Mouse (Mus musculus) regulatory T cell (primary cell): ENCODE results near the gene Lgi2.

ENCODE experiments used
- in situ Hi-C: fragments of 300-600 bp; cut with MboI, MseI; formaldehyde crosslinking; loops from one replicate; pipeline ENCODE4 v1.15.1; 2025; ENCODE audit warnings: high pct_unique_total_duplicates

Gene Lgi2

GRCm38 (mm10) chr5:52539483-52539882 is 26.8 kb downstream of the Lgi2 start:
- in situ Hi-C loops = no loop called here

DNA sequence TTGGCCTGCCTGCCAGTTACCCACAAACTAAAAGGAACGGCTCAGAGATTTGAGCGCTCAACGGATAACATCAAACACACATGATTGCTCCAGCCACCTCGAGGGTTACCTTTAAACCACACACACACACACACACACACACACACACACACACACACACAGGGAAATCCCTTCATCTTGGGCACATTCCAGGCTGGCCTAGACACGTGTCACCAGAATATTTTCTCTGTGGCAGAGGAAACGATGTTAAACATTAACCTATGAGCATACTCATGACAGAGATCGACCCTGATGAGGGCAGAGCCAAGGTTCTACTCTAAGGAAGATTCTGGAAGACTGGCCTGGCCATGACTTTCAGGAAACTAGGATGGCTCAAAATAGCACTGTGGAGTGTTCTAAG is 29.2 kb downstream of the Lgi2 start:
- in situ Hi-C loops = no loop called here

DNA sequence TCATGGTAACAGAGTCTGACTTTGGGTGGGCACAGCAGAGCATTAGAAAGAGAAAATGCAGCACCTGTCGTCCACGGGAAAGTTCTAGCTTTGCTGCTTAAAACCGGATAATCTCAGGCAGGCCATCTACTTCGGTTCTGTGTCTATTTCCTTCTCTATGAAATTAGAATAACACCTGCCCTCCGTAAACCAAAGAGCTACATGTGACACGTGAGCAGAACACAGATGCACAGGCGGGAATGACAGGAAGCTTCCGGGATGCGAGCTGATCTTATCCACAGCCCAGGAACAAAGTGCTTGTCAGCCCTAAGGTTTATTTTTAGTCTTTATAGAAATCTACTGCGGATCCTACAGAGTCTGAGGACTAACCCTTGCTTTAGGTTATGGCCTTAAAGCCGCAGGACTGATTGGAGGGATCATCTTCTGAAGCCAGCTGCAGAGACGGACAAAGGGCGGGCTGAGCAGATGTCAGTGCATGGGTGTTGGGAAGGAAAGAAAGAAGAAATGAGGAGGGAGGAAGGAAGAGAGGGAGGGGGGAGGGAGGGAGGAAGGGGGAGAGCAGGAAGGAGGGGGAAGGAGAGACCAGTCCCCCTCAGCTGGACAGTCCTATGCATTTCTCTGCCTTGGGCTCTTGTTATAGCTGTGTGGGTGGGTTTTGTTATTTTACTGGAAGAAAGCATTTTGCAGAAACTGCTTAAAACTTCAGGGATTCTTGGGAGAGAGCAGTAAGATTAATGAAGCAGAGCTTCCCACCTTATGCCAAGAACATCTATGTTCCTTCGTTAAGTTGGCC is 31.3 kb downstream of the Lgi2 start:
- in situ Hi-C loops = no loop called here

DNA sequence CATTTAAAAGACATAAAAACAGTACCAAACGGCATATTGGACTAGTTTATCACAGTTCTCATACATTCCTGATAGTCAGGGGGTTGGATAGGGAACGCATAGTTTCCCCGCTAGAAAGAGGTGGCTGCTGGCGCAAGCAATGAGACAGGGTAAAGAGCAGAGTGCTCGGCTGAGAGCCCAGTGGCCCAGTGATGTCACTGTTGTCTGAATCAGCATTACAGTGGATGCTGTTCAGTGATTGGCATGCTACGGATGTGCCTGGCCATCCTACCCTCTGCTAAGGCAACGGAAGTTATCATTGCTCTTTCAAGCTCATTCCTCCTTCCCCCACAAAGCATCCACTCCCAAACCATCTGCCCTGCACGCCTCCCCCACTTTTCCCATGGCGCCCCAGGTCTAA is 32.6 kb downstream of the Lgi2 start:
- in situ Hi-C loops = no loop called here

- in situ Hi-C loops = no loop called here
Observed at GRCm38 (mm10) chr5:52528545-52528944, 37.7 kb downstream of the Lgi2 start.

GRCm38 (mm10) chr5:52526324-52526986 is 39.8 kb downstream of the Lgi2 start:
- in situ Hi-C loops = no loop called here

DNA sequence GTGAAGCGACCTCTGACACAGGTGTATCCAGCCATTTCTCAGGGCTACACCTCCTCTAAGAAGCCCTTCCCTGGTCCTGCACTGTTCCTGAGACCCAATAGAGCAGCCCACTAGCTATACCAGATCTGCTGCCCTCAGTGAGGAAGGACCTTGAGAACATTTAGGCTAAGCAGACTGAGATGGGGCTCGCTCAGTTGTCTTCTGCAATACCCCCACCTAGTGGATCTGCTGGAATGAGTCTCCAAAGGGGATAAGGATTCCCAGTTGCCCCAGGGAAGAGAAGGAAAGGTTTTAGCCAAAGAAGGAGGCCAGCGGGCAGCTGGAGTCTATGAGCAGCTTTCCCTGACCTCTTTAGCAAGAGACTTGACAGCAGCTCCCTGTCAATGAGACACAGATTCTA is 42.1 kb downstream of the Lgi2 start:
- in situ Hi-C loops = no loop called here

GRCm38 (mm10) chr5:52519921-52520320 is 46.3 kb downstream of the Lgi2 start:
- in situ Hi-C loops = loop anchor here (10.0 kb wide), 1 partner anchor 295 kb away; no protein-coding TSS in a partner anchor

DNA sequence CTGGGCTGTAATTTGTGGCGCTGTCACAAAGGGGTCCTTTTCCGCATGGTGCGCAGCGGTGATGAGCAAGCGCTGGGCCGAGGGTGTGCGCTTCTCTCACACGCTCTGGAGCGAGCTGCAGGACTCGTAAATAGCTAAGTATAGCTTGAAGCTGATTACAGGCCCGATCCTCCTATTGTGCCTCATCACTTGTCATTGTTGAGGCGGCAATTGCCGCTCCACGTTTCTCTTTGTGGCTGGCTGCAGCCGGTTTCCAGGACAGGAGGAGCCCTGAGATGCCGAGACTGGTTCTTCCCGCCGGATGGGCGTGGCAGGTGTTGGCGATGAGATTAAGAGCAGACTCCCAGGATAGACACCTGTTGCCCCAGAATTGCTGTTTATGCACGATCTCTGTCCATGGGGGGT is 50.2 kb downstream of the Lgi2 start:
- in situ Hi-C loops = loop anchor here (10.0 kb wide), 1 partner anchor 299 kb away; no protein-coding TSS in a partner anchor

GRCm38 (mm10) chr5:52515246-52516021 is 50.8 kb downstream of the Lgi2 start:
- in situ Hi-C loops = loop anchor here (10.0 kb wide), 1 partner anchor 299 kb away; no protein-coding TSS in a partner anchor

DNA sequence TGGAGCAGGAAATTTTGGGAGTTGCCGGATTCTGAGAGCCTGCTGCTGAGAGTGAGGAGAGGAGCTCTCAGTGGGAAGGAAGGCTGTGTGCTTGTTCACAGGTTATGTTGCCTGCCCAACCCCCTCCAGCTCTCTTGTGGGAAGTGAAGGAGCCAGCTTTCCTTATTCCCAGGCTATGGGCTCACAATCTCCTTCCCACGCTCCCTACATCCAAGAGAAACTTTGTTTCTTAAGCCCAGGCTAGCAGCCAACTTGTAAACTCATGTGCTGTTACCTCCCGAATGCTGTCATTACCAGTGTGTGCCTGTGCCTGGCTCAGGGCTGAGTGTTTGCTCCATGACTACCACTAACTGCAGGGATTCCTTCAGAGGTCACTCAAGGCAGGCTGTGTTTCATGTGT is 55.2 kb downstream of the Lgi2 start:
- in situ Hi-C loops = loop anchor here (10.0 kb wide), 1 partner anchor 304 kb away; no protein-coding TSS in a partner anchor

DNA sequence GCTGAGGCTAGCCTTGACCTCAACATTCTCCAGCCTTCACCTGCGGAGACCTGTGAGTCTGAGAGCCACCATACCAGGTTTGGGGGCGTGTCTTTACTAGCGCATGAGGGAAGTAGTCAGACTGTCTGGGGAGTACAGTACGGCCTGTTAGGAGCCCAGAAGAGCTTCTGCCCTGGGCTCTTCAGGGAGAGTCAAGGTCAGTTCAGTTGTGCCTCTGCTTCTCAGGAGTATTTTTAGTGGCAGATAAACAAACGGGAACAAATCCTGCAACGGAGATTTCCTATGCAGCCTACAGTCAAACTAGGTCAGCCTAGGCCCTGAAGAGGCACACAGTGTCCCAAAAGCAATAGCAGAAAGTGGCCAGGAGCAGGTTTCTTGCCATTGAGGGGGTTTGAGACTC is 56.8 kb downstream of the Lgi2 start:
- in situ Hi-C loops = no loop called here

- in situ Hi-C loops = no loop called here
Observed at GRCm38 (mm10) chr5:52504666-52505065, 61.6 kb downstream of the Lgi2 start.

- in situ Hi-C loops = no loop called here
Observed at GRCm38 (mm10) chr5:52504148-52504547, 62.1 kb downstream of the Lgi2 start.

- in situ Hi-C loops = no loop called here
Observed at GRCm38 (mm10) chr5:52495671-52496070, 70.6 kb downstream of the Lgi2 start.

- in situ Hi-C loops = no loop called here
Observed at GRCm38 (mm10) chr5:52491496-52491895, 74.8 kb downstream of the Lgi2 start.

DNA sequence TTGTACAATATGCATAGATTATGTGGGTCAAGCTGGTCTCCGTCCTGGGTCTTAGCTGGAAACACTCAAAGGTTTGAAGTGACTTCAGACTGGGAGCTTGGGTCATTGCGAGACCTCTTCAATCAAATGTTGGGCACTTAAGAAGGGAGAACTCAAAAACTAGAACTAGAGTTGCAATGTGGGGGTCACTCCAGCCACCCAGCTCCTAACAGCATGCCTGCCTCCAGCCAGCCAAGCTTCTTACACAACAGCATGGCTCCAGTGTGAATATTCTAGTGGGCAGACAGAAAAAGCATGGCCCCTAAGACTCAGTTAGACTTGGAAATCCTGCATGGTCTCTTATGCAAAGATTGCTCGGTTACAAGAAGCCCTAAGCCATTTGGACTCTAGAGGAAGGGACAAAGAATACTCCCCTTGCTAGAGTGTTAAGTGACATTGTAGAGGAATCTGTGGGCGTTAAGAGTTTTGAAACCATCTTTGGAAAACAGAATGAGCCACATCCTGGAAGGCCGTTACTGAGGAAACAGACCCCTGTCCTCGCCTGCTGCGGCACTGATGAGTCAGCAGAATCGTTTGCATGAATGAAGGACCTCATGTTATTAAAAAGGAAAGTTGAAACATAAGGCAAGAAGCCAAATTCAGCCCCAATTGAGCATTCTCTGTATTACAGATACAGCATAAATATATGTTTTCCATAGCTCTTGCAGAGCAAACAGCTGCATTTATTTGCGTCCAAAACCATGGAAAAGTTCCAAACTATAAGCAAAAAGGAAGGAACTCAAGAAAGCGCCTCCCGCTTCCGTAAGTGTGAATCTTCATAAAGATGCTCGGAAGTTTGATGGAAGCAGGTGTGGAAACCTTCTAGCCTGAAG is 78.5 kb downstream of the Lgi2 start:
- in situ Hi-C loops = no loop called here
